Mouse (Mus musculus): ENCODE measurements around the gene Gm3636. TPM values are rescaled to one million over a fixed set of nuclear protein-coding genes. Genes with fewer than 3 reads are reported as not detected.
"Not testable (repeated sequence)": the region's sequence is repeated elsewhere in the genome, so short reads cannot be mapped to it uniquely, and the experiment has no call there.

Gene Gm3636
- total RNA-seq (2021), result 1 to 10 TPM; 2.1 to 3.2 TPM

DNA sequence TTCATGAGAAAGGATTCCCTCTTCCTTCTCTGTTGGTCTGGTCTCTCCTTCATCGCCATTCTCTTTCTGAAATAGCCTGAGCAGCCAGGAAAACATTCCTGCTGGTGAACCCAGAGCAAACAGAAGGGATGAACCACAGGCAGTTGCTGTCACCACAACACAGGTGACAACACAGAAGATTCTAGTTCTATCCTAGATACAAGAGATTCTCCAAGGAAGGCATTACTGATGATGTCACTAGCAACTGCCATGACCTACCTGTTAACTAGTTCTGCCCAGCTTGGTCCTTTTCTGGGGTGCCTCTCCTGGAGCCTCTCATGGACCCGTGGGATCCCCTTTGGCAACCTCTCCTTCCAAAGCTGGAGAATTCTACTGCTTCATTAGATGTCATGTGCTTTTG is at the start of gene Gm3636:
Gene Gm3636 (minus strand): TSS at position 101 of the 400 bp plus-strand sequence.
- not testable (repeated sequence) for DNase-seq (ENCODE audit: extremely low spot score in 1 of 2, low spot score in 1 of 2)

DNA sequence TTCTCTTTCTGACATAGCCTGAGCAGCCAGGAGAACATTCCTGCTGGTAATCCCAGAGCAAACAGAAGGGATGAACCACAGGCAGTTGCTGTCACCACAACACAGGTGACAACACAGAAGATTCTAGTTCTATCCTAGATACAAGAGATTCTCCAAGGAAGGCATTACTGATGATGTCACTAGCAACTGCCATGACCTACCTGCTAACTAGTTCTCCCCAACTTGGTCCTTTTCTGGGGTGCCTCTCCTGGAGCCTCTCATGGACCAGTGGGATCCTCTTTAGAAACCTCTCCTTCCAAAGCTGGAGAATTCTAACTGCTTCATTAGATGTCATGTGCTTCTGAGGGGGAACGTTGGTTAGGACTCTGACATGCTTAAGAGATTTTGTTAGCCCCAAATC is 32.2 kb upstream of the Gm3636 start, which contains the start of gene Gm8362:
Gene Gm8362 (minus strand): TSS at position 101 of the 400 bp plus-strand sequence.
- not testable (repeated sequence) for DNase-seq (ENCODE audit: extremely low spot score in 1 of 2, low spot score in 1 of 2)

DNA sequence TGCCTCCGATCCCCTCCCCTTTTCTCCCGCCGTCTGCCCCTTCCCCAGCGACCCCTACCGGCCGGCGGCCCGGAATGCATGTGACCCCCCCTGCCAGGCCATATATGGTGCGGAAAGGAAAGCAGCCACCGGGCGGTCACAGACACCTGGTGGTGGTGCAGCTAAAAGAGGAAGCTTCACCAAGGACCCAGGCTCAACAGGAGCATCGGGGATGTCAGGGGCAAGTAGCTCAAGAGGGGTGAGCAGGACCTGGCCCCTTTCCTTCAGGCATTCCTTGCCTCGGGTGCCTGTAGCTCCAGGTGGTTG is 15.1 kb upstream of the Gm3636 start:
- DNase-seq (ENCODE audit: extremely low spot score in 1 of 2, low spot score in 1 of 2), result peak in 1 of 2 experiments; percentile 6

DNA sequence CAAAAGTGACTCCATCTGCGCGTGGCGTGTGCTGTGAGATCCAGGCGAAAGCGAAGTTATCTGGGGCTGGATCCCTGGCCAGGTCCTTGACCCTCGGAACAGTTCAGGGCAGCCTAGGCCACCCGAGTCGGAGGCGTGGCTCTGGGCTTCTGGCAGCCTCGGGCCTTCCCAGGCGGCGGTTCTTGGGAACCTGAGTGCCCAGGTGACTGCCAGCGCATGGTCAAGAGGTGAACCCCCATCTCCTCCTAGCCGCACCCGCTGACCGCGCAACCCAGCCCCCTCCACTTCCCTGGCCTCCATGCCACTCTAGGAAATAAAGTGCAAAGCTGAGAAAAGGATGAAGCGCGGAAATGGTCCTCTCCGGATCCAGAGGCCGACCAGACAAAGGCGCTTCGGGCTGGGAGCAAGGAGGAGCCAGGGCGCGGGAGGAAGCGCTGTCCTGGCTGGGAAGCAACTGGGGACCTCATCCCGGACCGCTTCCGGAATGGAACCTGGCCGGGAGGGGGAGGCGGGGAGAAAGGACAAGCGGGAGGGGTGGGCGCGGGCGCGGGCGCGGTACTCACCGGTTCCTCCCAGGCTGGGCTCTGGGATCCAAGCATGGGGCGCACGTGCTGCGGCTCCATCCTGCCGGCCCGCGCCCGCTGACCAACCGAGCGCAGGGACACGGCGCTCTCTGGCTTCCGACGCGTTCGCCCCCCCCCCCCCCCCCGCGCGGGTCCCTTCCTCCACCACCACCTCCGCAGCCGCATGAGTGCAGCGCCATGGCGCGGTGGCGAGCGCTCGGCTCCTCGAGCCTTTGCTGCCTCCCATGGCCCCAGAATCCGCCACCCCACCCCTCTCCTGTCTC is 14.5 kb upstream of the Gm3636 start:
- peak in 1 of 2 experiments; percentile 6 for DNase-seq (ENCODE audit: extremely low spot score in 1 of 2, low spot score in 1 of 2)

- DNase-seq (ENCODE audit: extremely low spot score in 1 of 2, low spot score in 1 of 2), result not testable (repeated sequence)
These were observed 22.0 kb downstream of the Gm3636 start, which contains the start of gene Gm8050 for GRCm38 (mm10) chr14:6720151-6720550. Gm8050 (minus strand) TSS chr14:6720251.

Other genes starting within 250 kb of the Gm3636 start
- gene Gm8356, start 205.0 kb downstream of the Gm3636 start, total RNA-seq (2021), result not detected
- under 1 TPM; 0.52 to 0.98 TPM for gene Gm3629, start 151.7 kb downstream of the Gm3636 start, total RNA-seq (2021)
- gene Gm3460, start 119.9 kb downstream of the Gm3636 start, total RNA-seq (2021), result not detected
- under 1 TPM in 1 of 2 experiments, not detected in 1; 0.21 TPM for gene Gm10251, start 58.2 kb downstream of the Gm3636 start, total RNA-seq (2021)
- not detected for gene Gm8050, start 22.1 kb downstream of the Gm3636 start, total RNA-seq (2021)
- not detected for gene Gm8362, start 32.1 kb upstream of the Gm3636 start, total RNA-seq (2021)
- not detected for gene Gm3642, start 98.0 kb upstream of the Gm3636 start, total RNA-seq (2021)
- gene Gm3667, start 147.6 kb upstream of the Gm3636 start, total RNA-seq (2021), result 1 to 10 TPM in 1 of 2 experiments, under 1 TPM in 1; 0.98 to 2.1 TPM
- not detected for gene Gm6356, start 231.5 kb upstream of the Gm3636 start, total RNA-seq (2021)

Measured in layer of hippocampus, postnatal 25 days (tissue).